Mouse (Mus musculus): ENCODE measurements around the gene Urb1. TPM values are rescaled to one million over a fixed set of nuclear protein-coding genes. Genes with fewer than 3 reads are reported as not detected.

Urb1 gene
- total and polyA plus RNA-seq, 3 experiments: 2.6 to 6.1 (median 5.5) TPM

- Histone ChIP-seq H3K79me2 (replicated peaks; ENCODE audit: control insufficient read depth, insufficient read depth, low read length) (no peaks in the 10 kb centered on the region), H3K9ac (ENCODE audit: low read depth, low read length) (no peak overlapping the region), H3K27me3 (ENCODE audit: control insufficient read depth, insufficient read depth, low read length) (no peaks in the 10 kb centered on the region), H3K4me1 (ENCODE audit: control insufficient read depth, insufficient read depth, low read length) (no peaks in the 10 kb centered on the region), H3K4me3 (no peak overlapping the region), H3K27ac (no peak overlapping the region), H3K36me3 (ENCODE audit: control insufficient read depth, insufficient read depth, low read length) (no peaks in the 10 kb centered on the region)
- 75% methylated on average over 11 of the region's 11 CpGs for WGBS
- TF ChIP-seq CTCF (IDR thresholded peaks at IDR 0.05) (no peak), POLR2A (IDR thresholded peaks at IDR 0.05; ENCODE audit: insufficient read depth, low read depth, low read length) (no peak), EP300 (IDR thresholded peaks at IDR 0.05; ENCODE audit: insufficient read depth, low read depth, low read length) (no peak)
- no peak for DNase-seq
- intact Hi-C loops (cut with DNase I): no loop called here
Measured at GRCm38 (mm10) chr16:90779783-90780182, 30.4 kb downstream of the Urb1 start.

- intact Hi-C loops (cut with DNase I): no loop called here
- Histone ChIP-seq H3K4me3 (no peak overlapping the region), H3K9ac (ENCODE audit: low read depth, low read length) (no peak overlapping the region), H3K79me2 (replicated peaks; ENCODE audit: control insufficient read depth, insufficient read depth, low read length) (no peaks in the 10 kb centered on the region), H3K36me3 (ENCODE audit: control insufficient read depth, insufficient read depth, low read length) (no peaks in the 10 kb centered on the region), H3K27ac (no peak overlapping the region), H3K27me3 (ENCODE audit: control insufficient read depth, insufficient read depth, low read length) (no peaks in the 10 kb centered on the region), H3K4me1 (ENCODE audit: control insufficient read depth, insufficient read depth, low read length) (no peaks in the 10 kb centered on the region)
- DNase-seq: no peak
- no peak for TF ChIP-seq POLR2A (IDR thresholded peaks at IDR 0.05; ENCODE audit: insufficient read depth, low read depth, low read length)
- no peak for TF ChIP-seq CTCF (IDR thresholded peaks at IDR 0.05)
- TF ChIP-seq EP300 (IDR thresholded peaks at IDR 0.05; ENCODE audit: insufficient read depth, low read depth, low read length): no peak
- WGBS: 63% methylated on average over 10 of the region's 10 CpGs
Measured at GRCm38 (mm10) chr16:90775946-90776520, 34.2 kb downstream of the Urb1 start.

- no peaks in the 10 kb centered on the region for H3K79me2 ChIP-seq (replicated peaks; ENCODE audit: control insufficient read depth, insufficient read depth, low read length)
Measured at GRCm38 (mm10) chr16:90774646-90775045, 35.6 kb downstream of the Urb1 start.

GRCm38 (mm10) chr16:90774216-90774615 is 36.0 kb downstream of the Urb1 start:
- Histone ChIP-seq H3K79me2 (replicated peaks; ENCODE audit: control insufficient read depth, insufficient read depth, low read length) (no peaks in the 10 kb centered on the region), H3K4me1 (ENCODE audit: control insufficient read depth, insufficient read depth, low read length) (no peaks in the 10 kb centered on the region), H3K27ac (no peak overlapping the region), H3K4me3 (no peak overlapping the region), H3K36me3 (ENCODE audit: control insufficient read depth, insufficient read depth, low read length) (no peaks in the 10 kb centered on the region), H3K9ac (ENCODE audit: low read depth, low read length) (no peak overlapping the region), H3K27me3 (ENCODE audit: control insufficient read depth, insufficient read depth, low read length) (no peaks in the 10 kb centered on the region)
- no peak for DNase-seq
- WGBS: 93% methylated on average over 12 of the region's 12 CpGs
- intact Hi-C loops (cut with DNase I): no loop called here
- TF ChIP-seq EP300 (IDR thresholded peaks at IDR 0.05; ENCODE audit: insufficient read depth, low read depth, low read length) (no peak), POLR2A (IDR thresholded peaks at IDR 0.05; ENCODE audit: insufficient read depth, low read depth, low read length) (no peak), CTCF (IDR thresholded peaks at IDR 0.05) (no peak)

More at GRCm38 (mm10) chr16:90774646-90775045, 35.6 kb downstream of the Urb1 start:
- Histone ChIP-seq H3K36me3 (ENCODE audit: control insufficient read depth, insufficient read depth, low read length) (no peaks in the 10 kb centered on the region), H3K4me3 (no peak overlapping the region), H3K9ac (ENCODE audit: low read depth, low read length) (no peak overlapping the region), H3K4me1 (ENCODE audit: control insufficient read depth, insufficient read depth, low read length) (no peaks in the 10 kb centered on the region), H3K27ac (no peak overlapping the region), H3K27me3 (ENCODE audit: control insufficient read depth, insufficient read depth, low read length) (no peaks in the 10 kb centered on the region)
- TF ChIP-seq EP300 (IDR thresholded peaks at IDR 0.05; ENCODE audit: insufficient read depth, low read depth, low read length) (no peak), CTCF (IDR thresholded peaks at IDR 0.05) (no peak), POLR2A (IDR thresholded peaks at IDR 0.05; ENCODE audit: insufficient read depth, low read depth, low read length) (no peak)
- intact Hi-C loops (cut with DNase I): no loop called here
- 91% methylated on average over 6 of the region's 6 CpGs for WGBS
- DNase-seq: no peak

- Histone ChIP-seq H3K9ac (ENCODE audit: low read depth, low read length) (no peak overlapping the region), H3K36me3 (ENCODE audit: control insufficient read depth, insufficient read depth, low read length) (no peaks in the 10 kb centered on the region), H3K4me1 (ENCODE audit: control insufficient read depth, insufficient read depth, low read length) (no peaks in the 10 kb centered on the region), H3K27ac (no peak overlapping the region), H3K27me3 (ENCODE audit: control insufficient read depth, insufficient read depth, low read length) (no peaks in the 10 kb centered on the region), H3K79me2 (replicated peaks; ENCODE audit: control insufficient read depth, insufficient read depth, low read length) (no peaks in the 10 kb centered on the region), H3K4me3 (no peak overlapping the region)
- TF ChIP-seq EP300 (IDR thresholded peaks at IDR 0.05; ENCODE audit: insufficient read depth, low read depth, low read length) (no peak), POLR2A (IDR thresholded peaks at IDR 0.05; ENCODE audit: insufficient read depth, low read depth, low read length) (no peak), CTCF (IDR thresholded peaks at IDR 0.05) (no peak)
- no peak for DNase-seq
- intact Hi-C loops (cut with DNase I): no loop called here
- WGBS: 96% methylated on average over 15 of the region's 15 CpGs
Measured at GRCm38 (mm10) chr16:90766919-90767454, 43.2 kb downstream of the Urb1 start.

- intact Hi-C loops (cut with DNase I): no loop called here
- Histone ChIP-seq H3K27ac (no peak overlapping the region), H3K9ac (ENCODE audit: low read depth, low read length) (no peak overlapping the region), H3K4me1 (ENCODE audit: control insufficient read depth, insufficient read depth, low read length) (no peaks in the 10 kb centered on the region), H3K4me3 (no peak overlapping the region), H3K36me3 (ENCODE audit: control insufficient read depth, insufficient read depth, low read length) (no peaks in the 10 kb centered on the region), H3K27me3 (ENCODE audit: control insufficient read depth, insufficient read depth, low read length) (no peaks in the 10 kb centered on the region), H3K79me2 (replicated peaks; ENCODE audit: control insufficient read depth, insufficient read depth, low read length) (no peaks in the 10 kb centered on the region)
- 86% methylated on average over 9 of the region's 9 CpGs for WGBS
- DNase-seq: no peak
- no peak for TF ChIP-seq CTCF (IDR thresholded peaks at IDR 0.05)
- no peak for TF ChIP-seq POLR2A (IDR thresholded peaks at IDR 0.05; ENCODE audit: insufficient read depth, low read depth, low read length)
- no peak for TF ChIP-seq EP300 (IDR thresholded peaks at IDR 0.05; ENCODE audit: insufficient read depth, low read depth, low read length)
Measured at GRCm38 (mm10) chr16:90765195-90765877, 44.9 kb downstream of the Urb1 start.
